Mouse (Mus musculus): ENCODE data around the gene Adam12. TPM values are rescaled to one million over a fixed set of nuclear protein-coding genes. Genes with fewer than 3 reads are reported as not detected.

Gene Adam12
- polyA plus RNA-seq, 1 experiment from 2014 or later, result 5.4 TPM

GRCm38 (mm10) chr7:133876139-133876538 is 355.8 kb downstream of the Adam12 start:
- Histone ChIP-seq H3K36me3 (ENCODE audit: control insufficient read depth, insufficient read depth, low read length) (no peaks in the 10 kb centered on the region), H3K9ac (ENCODE audit: low read length) (no peak overlapping the region), H3K9me3 (ENCODE audit: control insufficient read depth, low read length) (no peaks in the 10 kb centered on the region), H3K4me2 (ENCODE audit: low read depth) (no peak overlapping the region), H3K27ac (ENCODE audit: low read depth, low read length) (no peak overlapping the region), H3K27me3 (ENCODE audit: control insufficient read depth, insufficient read depth, low read length) (no peaks in the 10 kb centered on the region), H3K4me3 (ENCODE audit: low read depth, low read length) (no peak overlapping the region), H3K4me1 (ENCODE audit: control insufficient read depth, insufficient read depth, low read length) (no peaks in the 10 kb centered on the region)
- DNase-seq (ENCODE audit: low spot score) (no peak), ATAC-seq (ENCODE audit: insufficient read depth, low FRiP score, low TSS enrichment) (no peak)
- WGBS, result 69% methylated on average over 3 of the region's 3 CpGs

DNA sequence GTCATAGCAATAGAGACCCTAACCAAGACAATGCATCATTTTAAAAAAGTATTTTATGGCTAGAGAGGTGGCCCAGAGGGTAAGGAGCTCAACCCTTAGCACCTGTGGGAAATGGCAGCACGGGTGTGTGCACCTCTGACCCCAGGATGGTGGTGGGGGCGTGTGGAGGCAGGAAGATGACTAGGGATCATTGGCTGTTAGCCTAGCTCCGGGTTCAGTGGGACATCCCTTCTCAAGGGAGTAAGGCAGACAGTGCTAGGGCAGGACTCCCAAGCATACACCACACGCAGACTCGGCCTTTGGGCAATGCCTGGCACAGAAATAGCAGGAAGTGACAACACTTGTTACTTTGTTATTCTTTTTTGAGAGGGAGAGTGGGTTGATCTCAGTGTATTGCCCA is 359.2 kb downstream of the Adam12 start:
- no peak for DNase-seq (ENCODE audit: low spot score)
- WGBS, result 74% methylated on average over 5 of the region's 5 CpGs
- H3K9ac ChIP-seq (ENCODE audit: low read length), result no peak overlapping the region

DNA sequence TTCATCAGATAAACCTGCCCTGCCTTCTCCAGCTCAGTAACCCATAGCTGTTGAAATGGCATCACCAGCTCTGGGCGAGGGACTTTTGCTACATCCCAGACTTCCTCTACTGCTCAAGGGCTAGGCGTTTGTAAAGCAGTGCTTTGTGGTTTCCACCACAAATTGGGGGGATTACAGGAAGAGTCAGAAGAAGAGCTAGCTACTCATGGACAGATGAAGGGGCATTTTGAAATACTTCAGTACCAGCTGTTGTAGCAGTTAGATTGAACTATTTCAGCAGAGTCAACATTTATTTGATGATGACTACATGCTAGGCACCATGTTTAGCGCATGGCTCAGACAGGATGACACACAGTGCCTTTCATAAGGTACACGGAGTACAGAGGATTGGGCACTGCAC is 361.7 kb downstream of the Adam12 start:
- DNase-seq (ENCODE audit: low spot score) (no peak), ATAC-seq (ENCODE audit: insufficient read depth, low FRiP score, low TSS enrichment) (no peak)
- Histone ChIP-seq H3K4me2 (ENCODE audit: low read depth) (no peak overlapping the region), H3K4me1 (ENCODE audit: control insufficient read depth, insufficient read depth, low read length) (no peaks in the 10 kb centered on the region), H3K36me3 (ENCODE audit: control insufficient read depth, insufficient read depth, low read length) (no peaks in the 10 kb centered on the region), H3K27ac (ENCODE audit: low read depth, low read length) (no peak overlapping the region), H3K4me3 (ENCODE audit: low read depth, low read length) (no peak overlapping the region), H3K9me3 (ENCODE audit: control insufficient read depth, low read length) (no peaks in the 10 kb centered on the region), H3K9ac (ENCODE audit: low read length) (no peak overlapping the region), H3K27me3 (ENCODE audit: control insufficient read depth, insufficient read depth, low read length) (no peaks in the 10 kb centered on the region)
- 85% methylated on average over 4 of the region's 4 CpGs for WGBS

More for the DNA sequence above, 359.2 kb downstream of the Adam12 start:
- ATAC-seq (ENCODE audit: insufficient read depth, low FRiP score, low TSS enrichment), result no peak
- Histone ChIP-seq H3K4me3 (ENCODE audit: low read depth, low read length) (no peak overlapping the region), H3K4me1 (ENCODE audit: control insufficient read depth, insufficient read depth, low read length) (no peaks in the 10 kb centered on the region), H3K9me3 (ENCODE audit: control insufficient read depth, low read length) (no peaks in the 10 kb centered on the region), H3K27ac (ENCODE audit: low read depth, low read length) (no peak overlapping the region), H3K27me3 (ENCODE audit: control insufficient read depth, insufficient read depth, low read length) (no peaks in the 10 kb centered on the region), H3K4me2 (ENCODE audit: low read depth) (no peak overlapping the region), H3K36me3 (ENCODE audit: control insufficient read depth, insufficient read depth, low read length) (no peaks in the 10 kb centered on the region)

GRCm38 (mm10) chr7:133863684-133864083 is 368.3 kb downstream of the Adam12 start:
- no peaks in the 10 kb centered on the region for H3K27me3 ChIP-seq (ENCODE audit: control insufficient read depth, insufficient read depth, low read length)
- H3K9me3 ChIP-seq (ENCODE audit: control insufficient read depth, low read length), result no peaks in the 10 kb centered on the region
- H3K9ac ChIP-seq (ENCODE audit: low read length), result no peak overlapping the region
- DNase-seq (ENCODE audit: low spot score) (no peak), ATAC-seq (ENCODE audit: insufficient read depth, low FRiP score, low TSS enrichment) (no peak)
- no peak overlapping the region for H3K4me3 ChIP-seq (ENCODE audit: low read depth, low read length)
- no peaks in the 10 kb centered on the region for H3K36me3 ChIP-seq (ENCODE audit: control insufficient read depth, insufficient read depth, low read length)
- H3K4me2 ChIP-seq (ENCODE audit: low read depth), result no peak overlapping the region
- no peaks in the 10 kb centered on the region for H3K4me1 ChIP-seq (ENCODE audit: control insufficient read depth, insufficient read depth, low read length)
- H3K27ac ChIP-seq (ENCODE audit: low read depth, low read length), result no peak overlapping the region
- 95% methylated on average over 4 of the region's 4 CpGs for WGBS

DNA sequence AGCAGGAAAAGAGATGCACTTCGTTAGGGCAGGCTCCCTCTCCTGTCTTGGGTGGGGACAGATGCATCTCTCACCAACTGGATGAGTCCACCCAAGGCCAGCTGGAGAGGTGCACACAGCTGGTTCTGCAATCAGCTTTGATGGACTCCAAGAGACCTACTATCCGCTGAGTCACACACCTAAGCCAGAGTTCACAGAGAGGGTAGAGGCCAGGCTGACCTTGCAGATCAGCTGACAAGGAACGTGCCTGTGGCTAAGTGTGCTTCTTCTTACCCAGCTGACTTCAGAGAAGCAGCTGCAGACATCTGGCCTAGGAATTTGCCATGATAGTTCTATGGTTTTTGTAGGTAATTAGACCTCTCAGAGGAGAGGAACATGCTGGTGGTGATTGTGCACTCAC is 368.8 kb downstream of the Adam12 start:
- H3K4me1 ChIP-seq (ENCODE audit: control insufficient read depth, insufficient read depth, low read length), result no peaks in the 10 kb centered on the region
- no peak for DNase-seq (ENCODE audit: low spot score)
- no peak for ATAC-seq (ENCODE audit: insufficient read depth, low FRiP score, low TSS enrichment)
- no peak overlapping the region for H3K4me2 ChIP-seq (ENCODE audit: low read depth)
- WGBS, result 74% methylated on average over 3 of the region's 3 CpGs
- no peaks in the 10 kb centered on the region for H3K27me3 ChIP-seq (ENCODE audit: control insufficient read depth, insufficient read depth, low read length)
- no peak overlapping the region for H3K9ac ChIP-seq (ENCODE audit: low read length)
- H3K27ac ChIP-seq (ENCODE audit: low read depth, low read length), result no peak overlapping the region
- no peak overlapping the region for H3K4me3 ChIP-seq (ENCODE audit: low read depth, low read length)
- H3K9me3 ChIP-seq (ENCODE audit: control insufficient read depth, low read length), result no peaks in the 10 kb centered on the region
- no peaks in the 10 kb centered on the region for H3K36me3 ChIP-seq (ENCODE audit: control insufficient read depth, insufficient read depth, low read length)

- DNase-seq (ENCODE audit: low spot score), result no peak
- no peaks in the 10 kb centered on the region for H3K4me1 ChIP-seq (ENCODE audit: control insufficient read depth, insufficient read depth, low read length)
- no peaks in the 10 kb centered on the region for H3K9me3 ChIP-seq (ENCODE audit: control insufficient read depth, low read length)
- H3K27me3 ChIP-seq (ENCODE audit: control insufficient read depth, insufficient read depth, low read length), result no peaks in the 10 kb centered on the region
- H3K36me3 ChIP-seq (ENCODE audit: control insufficient read depth, insufficient read depth, low read length), result no peaks in the 10 kb centered on the region
- no peak for ATAC-seq (ENCODE audit: insufficient read depth, low FRiP score, low TSS enrichment)
- H3K4me3 ChIP-seq (ENCODE audit: low read depth, low read length), result no peak overlapping the region
- H3K4me2 ChIP-seq (ENCODE audit: low read depth), result no peak overlapping the region
- H3K27ac ChIP-seq (ENCODE audit: low read depth, low read length), result no peak overlapping the region
- H3K9ac ChIP-seq (ENCODE audit: low read length), result no peak overlapping the region
- 87% methylated on average over 5 of the region's 5 CpGs for WGBS
Measured at GRCm38 (mm10) chr7:133862723-133863122, 369.2 kb downstream of the Adam12 start.

GRCm38 (mm10) chr7:133862233-133862632 is 369.7 kb downstream of the Adam12 start:
- no peaks in the 10 kb centered on the region for H3K36me3 ChIP-seq (ENCODE audit: control insufficient read depth, insufficient read depth, low read length)
- no peaks in the 10 kb centered on the region for H3K9me3 ChIP-seq (ENCODE audit: control insufficient read depth, low read length)
- WGBS, result 92% methylated on average over 6 of the region's 6 CpGs
- H3K4me2 ChIP-seq (ENCODE audit: low read depth), result no peak overlapping the region
- DNase-seq (ENCODE audit: low spot score) (no peak), ATAC-seq (ENCODE audit: insufficient read depth, low FRiP score, low TSS enrichment) (no peak)
- no peaks in the 10 kb centered on the region for H3K27me3 ChIP-seq (ENCODE audit: control insufficient read depth, insufficient read depth, low read length)
- H3K4me1 ChIP-seq (ENCODE audit: control insufficient read depth, insufficient read depth, low read length), result no peaks in the 10 kb centered on the region
- no peak overlapping the region for H3K4me3 ChIP-seq (ENCODE audit: low read depth, low read length)
- H3K27ac ChIP-seq (ENCODE audit: low read depth, low read length), result no peak overlapping the region
- H3K9ac ChIP-seq (ENCODE audit: low read length), result no peak overlapping the region

GRCm38 (mm10) chr7:133859548-133859947 is 372.4 kb downstream of the Adam12 start:
- DNase-seq (ENCODE audit: low spot score) (no peak), ATAC-seq (ENCODE audit: insufficient read depth, low FRiP score, low TSS enrichment) (no peak)
- H3K4me1 ChIP-seq (ENCODE audit: control insufficient read depth, insufficient read depth, low read length), result no peaks in the 10 kb centered on the region
- no peak overlapping the region for H3K9ac ChIP-seq (ENCODE audit: low read length)
- H3K36me3 ChIP-seq (ENCODE audit: control insufficient read depth, insufficient read depth, low read length), result no peaks in the 10 kb centered on the region
- no peaks in the 10 kb centered on the region for H3K9me3 ChIP-seq (ENCODE audit: control insufficient read depth, low read length)
- whole genome bisulfite sequencing, result 83% methylated on average over 4 of the region's 4 CpGs
- no peak overlapping the region for H3K27ac ChIP-seq (ENCODE audit: low read depth, low read length)
- H3K4me2 ChIP-seq (ENCODE audit: low read depth), result no peak overlapping the region
- no peak overlapping the region for H3K4me3 ChIP-seq (ENCODE audit: low read depth, low read length)
- no peaks in the 10 kb centered on the region for H3K27me3 ChIP-seq (ENCODE audit: control insufficient read depth, insufficient read depth, low read length)

- ATAC-seq (ENCODE audit: insufficient read depth, low FRiP score, low TSS enrichment) (no peak), DNase-seq (ENCODE audit: low spot score) (no peak)
- no peaks in the 10 kb centered on the region for H3K27me3 ChIP-seq (ENCODE audit: control insufficient read depth, insufficient read depth, low read length)
- no peak overlapping the region for H3K4me2 ChIP-seq (ENCODE audit: low read depth)
- no peak overlapping the region for H3K27ac ChIP-seq (ENCODE audit: low read depth, low read length)
- H3K9me3 ChIP-seq (ENCODE audit: control insufficient read depth, low read length), result no peaks in the 10 kb centered on the region
- no peak overlapping the region for H3K4me3 ChIP-seq (ENCODE audit: low read depth, low read length)
- H3K4me1 ChIP-seq (ENCODE audit: control insufficient read depth, insufficient read depth, low read length), result no peaks in the 10 kb centered on the region
- no peaks in the 10 kb centered on the region for H3K36me3 ChIP-seq (ENCODE audit: control insufficient read depth, insufficient read depth, low read length)
- WGBS, result 92% methylated on average over 3 of the region's 3 CpGs
- H3K9ac ChIP-seq (ENCODE audit: low read length), result no peak overlapping the region
Measured at GRCm38 (mm10) chr7:133858506-133858905, 373.4 kb downstream of the Adam12 start.

Measured in neural tube, embryonic 11.5 days (tissue).